Mouse (Mus musculus): Measurements from ENCODE around the gene Mapk8ip3.

Gene Mapk8ip3

DNA sequence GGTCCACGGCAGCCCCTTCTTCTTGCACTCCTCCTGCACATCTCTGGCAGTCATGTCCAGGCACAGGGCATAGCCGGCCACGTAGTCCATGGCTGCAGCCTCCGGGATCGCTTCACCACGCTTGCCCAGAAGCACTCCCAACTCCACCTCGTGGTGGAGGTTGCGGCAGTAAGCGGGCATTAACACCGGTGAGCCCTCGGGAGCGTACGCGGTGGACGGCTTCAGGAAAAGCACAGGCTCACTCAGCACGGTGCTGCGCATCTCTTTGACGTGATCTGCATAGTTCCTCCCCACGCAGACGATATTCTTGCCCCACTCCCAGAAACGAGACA, 87.1 kb downstream of the Mapk8ip3 start:
- no peak for DNase-seq (ENCODE audit: low spot score)

DNA sequence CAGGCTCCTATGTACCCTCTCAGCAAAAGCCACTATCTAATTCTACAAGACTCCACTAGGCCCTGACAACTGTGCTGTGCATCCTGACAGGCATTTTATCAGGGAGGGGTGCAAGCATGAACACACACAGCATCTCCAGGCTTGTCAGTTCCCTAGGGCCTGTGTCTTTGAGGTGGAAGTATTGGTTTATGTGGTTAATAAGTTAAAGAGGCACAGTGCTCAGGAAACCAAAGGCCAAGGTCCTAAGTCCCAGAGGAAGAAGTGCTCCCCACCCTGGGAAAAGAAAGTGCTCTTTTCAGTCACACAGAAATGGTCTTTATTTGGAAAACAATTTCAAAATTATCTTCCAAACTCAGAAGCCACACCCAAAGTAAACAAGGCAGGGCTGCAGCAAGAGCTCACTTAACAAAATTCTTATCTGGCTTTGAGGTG, 88.2 kb downstream of the Mapk8ip3 start:
- DNase-seq (ENCODE audit: low spot score): no peak

DNA sequence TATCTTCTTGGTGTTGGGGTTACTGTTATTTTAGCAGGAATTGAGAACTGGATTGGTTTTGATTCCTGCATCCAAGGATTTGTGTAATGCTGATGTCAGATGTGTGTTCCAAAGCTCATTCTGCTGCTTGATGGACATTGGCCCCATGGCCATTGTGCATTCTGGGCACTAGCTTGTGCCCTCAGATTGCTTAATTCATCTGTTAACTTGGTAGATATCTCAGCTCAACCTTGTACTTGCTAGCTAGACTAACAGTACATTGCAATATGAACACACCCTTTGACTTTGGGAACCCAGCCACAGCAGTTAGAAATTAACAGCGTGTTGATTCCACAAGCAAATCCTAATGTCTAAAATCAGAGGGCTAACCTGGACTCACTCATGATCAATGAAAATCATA, 89.4 kb downstream of the Mapk8ip3 start:
- DNase-seq (ENCODE audit: low spot score): no peak

DNA sequence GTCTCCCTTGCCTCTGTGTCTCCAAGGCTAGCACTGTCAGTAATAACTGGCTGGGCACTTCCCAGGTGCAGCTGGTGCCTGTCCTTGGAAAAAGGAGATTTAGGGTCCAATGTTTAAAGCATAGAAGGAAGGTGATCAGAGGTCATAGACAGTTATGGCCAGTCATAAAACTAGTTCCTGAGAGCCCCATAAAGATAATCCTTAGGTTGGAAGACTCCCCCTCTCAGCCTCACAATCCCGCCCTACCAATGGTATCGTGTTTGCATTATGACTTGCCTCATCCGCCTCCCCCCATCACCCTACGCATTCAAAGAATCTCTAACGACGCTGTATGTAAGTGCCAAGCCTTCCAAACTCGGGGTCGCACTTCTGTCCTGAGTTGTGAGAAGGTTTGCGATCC, 92.3 kb downstream of the Mapk8ip3 start:
- DNase-seq (ENCODE audit: low spot score): no peak

DNA sequence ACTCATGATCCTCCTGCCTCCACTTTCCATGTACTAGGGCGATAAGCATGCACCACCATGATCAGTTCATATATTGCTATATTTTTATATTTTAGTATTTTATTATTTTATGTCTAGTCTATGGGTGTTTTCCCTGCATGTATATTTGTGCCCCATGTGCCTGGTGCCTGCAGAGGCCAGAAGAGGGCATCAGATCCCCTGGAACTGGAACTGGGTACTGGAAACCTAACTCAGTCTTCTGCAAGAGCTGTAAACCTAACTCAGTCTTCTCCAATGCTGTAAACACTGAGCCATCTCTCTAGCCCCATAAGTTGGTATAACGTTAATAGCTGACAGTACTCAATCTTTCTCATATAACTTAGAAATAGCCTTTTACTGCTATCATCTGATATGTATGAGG, 94.1 kb downstream of the Mapk8ip3 start:
- DNase-seq (ENCODE audit: low spot score): no peak
